Mouse (Mus musculus) embryonic facial prominence, embryonic 15.5 days (tissue): Measurements from ENCODE around the gene Ncoa3. TPM values are rescaled to one million over a fixed set of nuclear protein-coding genes. Genes with fewer than 3 reads are reported as not detected.
A peak's percentile ranks its signal among the peaks of the same experiment; 100 is the strongest.

ENCODE experiments used
- ATAC-seq: fragments of 200-750 bp; cut with Nextera tagmentation; 2 replicates; pipeline ENCODE4 v1.8.0; 2017; ENCODE audit warnings: low read depth, moderate TSS enrichment; ENCODE audit not compliant: insufficient number of reproducible peaks, low FRiP score, low TSS enrichment
- H3K27ac ChIP-seq: fragments of 300-500 bp; sonication (generic); replicated peaks from 2 replicates; pipeline ENCODE4 v1.5.1; 2015; ENCODE audit warnings: mild to moderate bottlenecking, inconsistent platforms
- H3K27me3 ChIP-seq: fragments of 300-500 bp; sonication (generic); 2 replicates; pipeline ENCODE4 v1.6.1; 2015; ENCODE audit warnings: inconsistent platforms
- H3K36me3 ChIP-seq: fragments of 300-500 bp; sonication (generic); 2 replicates; pipeline ENCODE4 v1.6.1; 2015; ENCODE audit warnings: mild to moderate bottlenecking, inconsistent platforms
- H3K4me1 ChIP-seq: fragments of 300-500 bp; sonication (generic); 2 replicates; pipeline ENCODE4 v1.6.1; 2015; ENCODE audit warnings: inconsistent platforms
- H3K4me2 ChIP-seq: fragments of 300-500 bp; sonication (generic); replicated peaks from 2 replicates; pipeline ENCODE4 v1.6.1; 2015; ENCODE audit warnings: mild to moderate bottlenecking, inconsistent platforms
- H3K4me3 ChIP-seq: fragments of 300-500 bp; sonication (generic); replicated peaks from 2 replicates; pipeline ENCODE4 v1.5.1; 2015; ENCODE audit warnings: mild to moderate bottlenecking, inconsistent platforms
- H3K9ac ChIP-seq: fragments of 300-500 bp; sonication (generic); 2 replicates; pipeline ENCODE4 v1.6.1; 2015; ENCODE audit warnings: inconsistent platforms
- H3K9me3 ChIP-seq: fragments of 300-500 bp; sonication (generic); replicated peaks from 2 replicates; pipeline ENCODE4 v1.6.1; 2016; ENCODE audit warnings: inconsistent platforms
- WGBS: fragments of 180-500 bp; shearing (Covaris S2); methylation state at CpG from one replicate; pipeline ENCODE4 v1.1.7; 2015; 5-methylcytosine and 5-hydroxymethylcytosine counted together
- polyA plus RNA-seq: library from polyadenylated mRNA; unstranded; fragments of >200 nt; fragmentation: Nextera tagmentation; extraction: Ambion mirVana; gene quantifications from 2 replicates; pipeline ENCODE4 v1.2.1, GENCODE M21; 2015

Gene Ncoa3
- polyA plus RNA-seq, 1 experiment from 2014 or later, result 14.7 TPM

- no peak overlapping the region for H3K9ac ChIP-seq
- no peak overlapping the region for H3K27ac ChIP-seq
- H3K36me3 ChIP-seq, result no peaks in the 10 kb centered on the region
- H3K4me1 ChIP-seq, result peaks cover 13% of the 10 kb centered on the region
- no peak for ATAC-seq
- H3K4me3 ChIP-seq, result no peak overlapping the region
- no peaks in the 10 kb centered on the region for H3K27me3 ChIP-seq
- H3K4me2 ChIP-seq, result no peak overlapping the region
- WGBS, result 34% methylated on average over 3 of the region's 3 CpGs
- no peaks in the 10 kb centered on the region for H3K9me3 ChIP-seq
These were observed 29.2 kb downstream of the Ncoa3 start for GRCm38 (mm10) chr2:166021642-166022041.

- Histone ChIP-seq H3K4me2 (no peak overlapping the region), H3K4me1 (peaks cover 13% of the 10 kb centered on the region), H3K9ac (no peak overlapping the region), H3K27ac (no peak overlapping the region), H3K36me3 (no peaks in the 10 kb centered on the region), H3K27me3 (no peaks in the 10 kb centered on the region), H3K4me3 (no peak overlapping the region), H3K9me3 (no peaks in the 10 kb centered on the region)
- ATAC-seq, result no peak
- 35% methylated on average over 8 of the region's 8 CpGs for WGBS
These were observed 29.9 kb downstream of the Ncoa3 start for GRCm38 (mm10) chr2:166022327-166022726.

- no peak overlapping the region for H3K4me2 ChIP-seq
- H3K9me3 ChIP-seq, result no peaks in the 10 kb centered on the region
- no peak for ATAC-seq
- no peak overlapping the region for H3K27ac ChIP-seq
- peaks cover 15% of the 10 kb centered on the region for H3K4me1 ChIP-seq
- no peak overlapping the region for H3K4me3 ChIP-seq
- H3K36me3 ChIP-seq, result no peaks in the 10 kb centered on the region
- no peaks in the 10 kb centered on the region for H3K27me3 ChIP-seq
- no peak overlapping the region for H3K9ac ChIP-seq
- WGBS, result 79% methylated on average over 3 of the region's 3 CpGs
These were observed 31.6 kb downstream of the Ncoa3 start for GRCm38 (mm10) chr2:166024079-166024478.

- no peaks in the 10 kb centered on the region for H3K36me3 ChIP-seq
- H3K27me3 ChIP-seq, result no peaks in the 10 kb centered on the region
- H3K4me1 ChIP-seq, result peaks cover 19% of the 10 kb centered on the region
- H3K9me3 ChIP-seq, result no peaks in the 10 kb centered on the region
- ATAC-seq, result no peak
- no peak overlapping the region for H3K4me3 ChIP-seq
- H3K4me2 ChIP-seq, result no peak overlapping the region
- no peak overlapping the region for H3K9ac ChIP-seq
- H3K27ac ChIP-seq, result no peak overlapping the region
- WGBS, result 70% methylated on average over 4 of the region's 4 CpGs
These were observed 32.2 kb downstream of the Ncoa3 start for GRCm38 (mm10) chr2:166024621-166025020.

- Histone ChIP-seq H3K9ac (no peak overlapping the region), H3K27ac (no peak overlapping the region), H3K4me2 (no peak overlapping the region), H3K36me3 (no peaks in the 10 kb centered on the region), H3K27me3 (no peaks in the 10 kb centered on the region), H3K4me1 (peaks cover 24% of the 10 kb centered on the region), H3K9me3 (no peaks in the 10 kb centered on the region), H3K4me3 (no peak overlapping the region)
- WGBS, result 76% methylated on average over 5 of the region's 5 CpGs
- no peak for ATAC-seq
These were observed 33.5 kb downstream of the Ncoa3 start for GRCm38 (mm10) chr2:166025943-166026342.

- Histone ChIP-seq H3K4me1 (peaks cover 32% of the 10 kb centered on the region), H3K9ac (no peak overlapping the region), H3K27ac (no peak overlapping the region), H3K4me2 (no peak overlapping the region), H3K9me3 (no peaks in the 10 kb centered on the region), H3K27me3 (no peaks in the 10 kb centered on the region), H3K4me3 (no peak overlapping the region), H3K36me3 (no peaks in the 10 kb centered on the region)
- ATAC-seq, result no peak
- 87% methylated on average over 3 of the region's 3 CpGs for WGBS
These were observed 35.4 kb downstream of the Ncoa3 start for GRCm38 (mm10) chr2:166027834-166028233.

GRCm38 (mm10) chr2:166029232-166029631 lies 36.8 kb downstream of the Ncoa3 start:
- WGBS, result 21% methylated on average over 4 of the region's 4 CpGs
- Histone ChIP-seq H3K4me1 (peaks cover 32% of the 10 kb centered on the region), H3K4me3 (no peak overlapping the region), H3K9me3 (no peaks in the 10 kb centered on the region), H3K9ac (no peak overlapping the region), H3K36me3 (no peaks in the 10 kb centered on the region), H3K4me2 (no peak overlapping the region), H3K27ac (peak overlapping the region; percentile 39; the same call in 1 of the 2 replicates), H3K27me3 (no peaks in the 10 kb centered on the region)
- no peak for ATAC-seq

- no peaks in the 10 kb centered on the region for H3K9me3 ChIP-seq
- H3K27me3 ChIP-seq, result no peaks in the 10 kb centered on the region
- ATAC-seq, result no peak
- peak overlapping the region; percentile 41 for H3K4me2 ChIP-seq
- H3K9ac ChIP-seq, result no peak overlapping the region
- 13% methylated on average over 13 of the region's 13 CpGs for WGBS
- H3K27ac ChIP-seq, result peak overlapping the region; percentile 80
- no peaks in the 10 kb centered on the region for H3K36me3 ChIP-seq
- H3K4me3 ChIP-seq, result no peak overlapping the region
- peaks cover 32% of the 10 kb centered on the region for H3K4me1 ChIP-seq
These were observed 38.0 kb downstream of the Ncoa3 start for GRCm38 (mm10) chr2:166030256-166030995.

GRCm38 (mm10) chr2:166031120-166031929 lies 38.9 kb downstream of the Ncoa3 start:
- no peak overlapping the region for H3K9ac ChIP-seq
- H3K27me3 ChIP-seq, result no peaks in the 10 kb centered on the region
- peak overlapping the region; percentile 80 for H3K27ac ChIP-seq
- peak overlapping the region; percentile 16 for H3K4me3 ChIP-seq
- WGBS, result 20% methylated on average over 7 of the region's 7 CpGs
- H3K36me3 ChIP-seq, result no peaks in the 10 kb centered on the region
- H3K4me1 ChIP-seq, result peaks cover 32% of the 10 kb centered on the region
- ATAC-seq, result peak; percentile 90
- no peaks in the 10 kb centered on the region for H3K9me3 ChIP-seq
- H3K4me2 ChIP-seq, result peak overlapping the region; percentile 41

GRCm38 (mm10) chr2:166032628-166033027 lies 40.2 kb downstream of the Ncoa3 start:
- no peak overlapping the region for H3K27ac ChIP-seq
- H3K4me3 ChIP-seq, result no peak overlapping the region
- no peak overlapping the region for H3K9ac ChIP-seq
- H3K36me3 ChIP-seq, result no peaks in the 10 kb centered on the region
- H3K27me3 ChIP-seq, result no peaks in the 10 kb centered on the region
- H3K4me2 ChIP-seq, result no peak overlapping the region
- WGBS, result 85% methylated on average over 5 of the region's 5 CpGs
- no peaks in the 10 kb centered on the region for H3K9me3 ChIP-seq
- H3K4me1 ChIP-seq, result peaks cover 32% of the 10 kb centered on the region
- ATAC-seq, result no peak

- WGBS, result 48% methylated on average over 3 of the region's 3 CpGs
- no peak for ATAC-seq
- H3K9me3 ChIP-seq, result no peaks in the 10 kb centered on the region
- no peak overlapping the region for H3K4me2 ChIP-seq
- H3K4me3 ChIP-seq, result no peak overlapping the region
- H3K4me1 ChIP-seq, result peaks cover 22% of the 10 kb centered on the region
- H3K36me3 ChIP-seq, result no peaks in the 10 kb centered on the region
- H3K27ac ChIP-seq, result no peak overlapping the region
- no peak overlapping the region for H3K9ac ChIP-seq
- no peaks in the 10 kb centered on the region for H3K27me3 ChIP-seq
These were observed 42.6 kb downstream of the Ncoa3 start for GRCm38 (mm10) chr2:166034967-166035490.
